Comparison of ENCODE assay signal across 12 mouse cellular contexts in the genomic region with DNA sequence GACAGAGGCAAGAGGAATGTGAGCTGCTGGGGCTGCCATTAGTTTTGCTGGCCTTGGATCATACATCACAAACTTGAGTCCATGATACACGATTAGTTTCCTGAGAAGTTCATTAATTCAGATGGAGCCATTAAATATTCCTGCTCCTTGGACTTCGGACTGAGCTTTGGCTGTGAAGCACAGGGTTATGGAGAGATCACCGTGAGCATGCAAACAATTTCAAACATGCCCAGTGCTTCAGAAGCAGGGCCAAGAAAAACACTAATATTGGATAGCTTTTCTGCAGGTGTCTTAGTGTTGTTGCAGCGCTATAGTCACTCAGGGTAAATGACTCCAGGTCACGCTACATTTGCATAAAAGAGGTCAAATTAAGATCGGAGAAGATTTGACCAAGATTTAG.
"Had no signal": no experiment of that assay in that cellular context is flagged by ENCODE, and none has a peak within 500 bp of the region (broad histone marks: within the 10 kb centered on the region; RNA-seq: fewer than 3 reads in every experiment).

No protein-coding gene starts in this region.

- H3K4me3 ChIP-seq: limb, embryonic 13.5 days; liver, embryonic 12.5 days; midbrain, embryonic 10.5 days; neural tube, embryonic 12.5 days had no signal

- H3K4me1 ChIP-seq: liver, embryonic 12.5 days had no signal

- H3K27ac ChIP-seq: limb, embryonic 13.5 days; liver, embryonic 12.5 days; midbrain, embryonic 10.5 days; neural tube, embryonic 12.5 days; stomach, postnatal 0 days had no signal

- H3K9ac ChIP-seq: limb, embryonic 13.5 days; liver, embryonic 12.5 days; lung, embryonic 14.5 days; neural tube, embryonic 12.5 days had no signal

- H3K27me3 ChIP-seq: liver, embryonic 12.5 days; neural tube, embryonic 12.5 days had no signal

- DNase-seq: layer of hippocampus, adult 9-11 months; left cerebral cortex, postnatal 4 days; lung, embryonic 14.5 days; lung, postnatal 10 days; lung, postnatal 4 days; midbrain, embryonic 14.5 days; thymus, postnatal 4 days had no signal
